Comparison of ENCODE assay signal across 11 mouse cellular contexts in the genomic region with DNA sequence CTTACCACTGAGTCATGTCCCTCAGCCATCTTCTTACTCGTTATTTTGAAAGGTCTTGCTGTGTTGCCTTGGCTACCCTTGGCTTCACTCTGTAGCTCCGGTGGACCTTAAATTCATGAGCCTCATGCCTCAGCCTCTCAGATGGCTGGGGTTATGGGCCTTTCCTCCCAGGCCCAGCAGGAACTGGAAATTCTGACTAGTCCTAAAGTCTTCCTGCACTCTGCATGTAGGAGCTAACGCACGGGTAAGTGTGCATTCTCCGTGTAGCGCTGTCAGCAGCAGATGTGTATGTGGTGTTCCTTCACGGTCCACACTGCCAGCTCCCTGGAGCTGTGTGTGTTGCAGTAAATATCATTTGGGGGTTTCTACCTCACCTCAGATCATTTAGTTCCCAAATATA. TPM values are rescaled to one million over a fixed set of nuclear protein-coding genes. Genes with fewer than 3 reads are reported as not detected.
DNase-seq lines count a peak whose midpoint lies in the region; ATAC-seq and TF ChIP-seq lines count a peak whose summit lies in the region.
"Had no signal": no experiment of that assay in that cellular context is flagged by ENCODE, and none has a peak within 500 bp of the region (broad histone marks: within the 10 kb centered on the region; RNA-seq: fewer than 3 reads in every experiment).

No protein-coding gene starts in this region.

- ATAC-seq in heart, embryonic 13.5 days (ENCODE audit: extremely low read depth, insufficient number of reproducible peaks, low FRiP score, low TSS enrichment), result no peak
- ATAC-seq in liver, postnatal 0 days, result no peak
- no peak for ATAC-seq in erythroid progenitor cell, adult 5-6 weeks (replicated peaks; ENCODE audit: low FRiP score, poor library complexity, severe bottlenecking)

- H3K27ac ChIP-seq in heart, embryonic 13.5 days (replicated peaks), result no peak overlapping the region
- no peak overlapping the region for H3K27ac ChIP-seq in ES-Bruce4 (ENCODE audit: insufficient read depth, low read length)
- H3K27ac ChIP-seq in hindbrain, embryonic 10.5 days, result no peak overlapping the region
- no peak overlapping the region for H3K27ac ChIP-seq in liver, postnatal 0 days (ENCODE audit: low read depth)

- H3K4me2 ChIP-seq in heart, embryonic 13.5 days, result peak overlapping the region; percentile 88
- H3K4me2 ChIP-seq in liver, postnatal 0 days (ENCODE audit: low read depth, low read length), result peak overlapping the region; percentile 79

- TF ChIP-seq EP300 in ES-Bruce4 (IDR thresholded peaks at IDR 0.05; ENCODE audit: insufficient read depth, low read depth, low read length), result no peak
- TF ChIP-seq EP300 in liver, postnatal 0 days (IDR thresholded peaks at IDR 0.05; ENCODE audit: low read depth), result no peak

- intact Hi-C loops in heart, postnatal 14 days (cut with DNase I), result no loop called here

- peaks cover 24% of the 10 kb centered on the region for H3K4me1 ChIP-seq in heart, embryonic 13.5 days
- no peaks in the 10 kb centered on the region for H3K4me1 ChIP-seq in ES-Bruce4 (ENCODE audit: control insufficient read depth, insufficient read depth, low read length)
- peaks cover 24% of the 10 kb centered on the region for H3K4me1 ChIP-seq in hindbrain, embryonic 10.5 days (replicated peaks)
- peaks cover 15% of the 10 kb centered on the region for H3K4me1 ChIP-seq in liver, postnatal 0 days (ENCODE audit: insufficient read depth)

- WGBS in heart, embryonic 13.5 days, result 77% methylated on average over 7 of the region's 7 CpGs
- WGBS in hindbrain, embryonic 10.5 days, result 87% methylated on average over 7 of the region's 7 CpGs
- 79% methylated on average over 7 of the region's 7 CpGs for WGBS in liver, postnatal 0 days (ENCODE audit: insufficient replicate concordance)

- no peak for DNase-seq in heart, postnatal 14 days
- DNase-seq in hindbrain, embryonic 10.5 days (ENCODE audit: low spot score), result no peak
- DNase-seq in liver, postnatal 0 days, result no peak
- no peak for DNase-seq in T-cell, adult 2 months (ENCODE audit: low spot score)
- DNase-seq in right cerebral cortex, adult 2 months (ENCODE audit: low spot score in 2 of 2), result no peak
- DNase-seq: cerebellum, postnatal 25 days; kidney, postnatal 25 days; right cerebral cortex, postnatal 4 days had no signal

- H3K9me3 ChIP-seq in heart, embryonic 13.5 days, result 0 out of 2 replicates have a peak, but pooled peaks cover 3% of the 10 kb centered on the region
- 0 out of 2 replicates have a peak, but pooled peaks cover 3% of the 10 kb centered on the region for H3K9me3 ChIP-seq in ES-Bruce4 (replicated peaks; ENCODE audit: control insufficient read depth, insufficient read depth, low read length, poor library complexity, severe bottlenecking)
- peaks cover 7% of the 10 kb centered on the region; the same call in 1 of the 2 replicates for H3K9me3 ChIP-seq in hindbrain, embryonic 10.5 days
- H3K9me3 ChIP-seq in liver, postnatal 0 days (ENCODE audit: low read length), result no peaks in the 10 kb centered on the region

- TF ChIP-seq POLR2A in ES-Bruce4 (IDR thresholded peaks at IDR 0.05; ENCODE audit: insufficient read depth, low read length), result no peak

- peaks cover 47% of the 10 kb centered on the region for H3K36me3 ChIP-seq in heart, embryonic 13.5 days
- peaks cover 11% of the 10 kb centered on the region for H3K36me3 ChIP-seq in ES-Bruce4 (ENCODE audit: control insufficient read depth, insufficient read depth, low read length, poor library complexity, severe bottlenecking)
- peaks cover 51% of the 10 kb centered on the region for H3K36me3 ChIP-seq in hindbrain, embryonic 10.5 days
- 0 out of 2 replicates have a peak, but pooled peaks cover 4% of the 10 kb centered on the region for H3K36me3 ChIP-seq in liver, postnatal 0 days (replicated peaks; ENCODE audit: insufficient read depth, low read length)

- no peaks in the 10 kb centered on the region for H3K27me3 ChIP-seq in heart, embryonic 13.5 days (replicated peaks)
- no peaks in the 10 kb centered on the region for H3K27me3 ChIP-seq in ES-Bruce4 (ENCODE audit: control insufficient read depth, insufficient read depth, low read length, poor library complexity, severe bottlenecking)
- no peaks in the 10 kb centered on the region for H3K27me3 ChIP-seq in hindbrain, embryonic 10.5 days (ENCODE audit: insufficient read depth, poor library complexity, severe bottlenecking)
- H3K27me3 ChIP-seq in liver, postnatal 0 days (ENCODE audit: insufficient read depth, low read length), result no peaks in the 10 kb centered on the region

- no peak for TF ChIP-seq CTCF in ES-Bruce4 (IDR thresholded peaks at IDR 0.05; ENCODE audit: low read depth, low read length)
- no peak for TF ChIP-seq CTCF in liver, postnatal 0 days (IDR thresholded peaks at IDR 0.05; ENCODE audit: low read depth)

- H3K9ac ChIP-seq in heart, embryonic 13.5 days, result peak overlapping the region; percentile 94
- H3K9ac ChIP-seq in ES-Bruce4 (ENCODE audit: low read depth, poor library complexity, severe bottlenecking), result no peak overlapping the region
- H3K9ac ChIP-seq in liver, postnatal 0 days (replicated peaks), result no peak overlapping the region

- H3K4me3 ChIP-seq in heart, embryonic 13.5 days, result peak overlapping the region; percentile 77
- peak overlapping the region; percentile 20 for H3K4me3 ChIP-seq in ES-Bruce4 (ENCODE audit: low read depth, low read length)
- H3K4me3 ChIP-seq in hindbrain, embryonic 10.5 days, result peak overlapping the region; percentile 85
- H3K4me3 ChIP-seq in liver, postnatal 0 days (ENCODE audit: low read depth, low read length), result no peak overlapping the region

RNA-seq across cellular contexts. Expression of a gene that starts 1.5 kb away (rescaled TPM):
- polyA plus RNA-seq in heart, embryonic 13.5 days (2015; fragmentation: Nextera tagmentation; extraction: Ambion mirVana), result 79.0 and 86.5 TPM in 2 replicates
- total RNA-seq in heart, postnatal 14 days (2021), result 10 to 100 TPM; 22.9 to 23.8 TPM
- 105 and 119 TPM in 2 replicates for polyA plus RNA-seq in ES-Bruce4 (2011; ENCODE audit: insufficient read depth, insufficient read length, low read depth, missing spikeins)
- 264 and 265 TPM in 2 replicates for polyA plus RNA-seq in hindbrain, embryonic 10.5 days (2016; fragmentation: Nextera tagmentation; extraction: Ambion mirVana)
- 20.8 and 22.3 TPM in 2 replicates for polyA plus RNA-seq in liver, postnatal 0 days (2015; fragmentation: Nextera tagmentation; extraction: Ambion mirVana)
- 12.6 and 25.2 TPM in 2 replicates for total RNA-seq in erythroid progenitor cell, adult 5-6 weeks (2015; ENCODE audit: low replicate concordance)
- total RNA-seq in erythroid progenitor cell, adult 5-6 weeks (2017; ENCODE audit: low replicate concordance), result 27.1 and 27.9 TPM in 2 replicates

RNA-seq across cellular contexts. Expression of a gene that starts 8.1 kb away (rescaled TPM):
- 35.4 and 40.9 TPM in 2 replicates for polyA plus RNA-seq in heart, embryonic 13.5 days (2015; fragmentation: Nextera tagmentation; extraction: Ambion mirVana)
- 10 to 100 TPM; 20.5 to 25.0 TPM for total RNA-seq in heart, postnatal 14 days (2021)
- 55.7 and 55.8 TPM in 2 replicates for polyA plus RNA-seq in ES-Bruce4 (2011; ENCODE audit: insufficient read depth, insufficient read length, low read depth, missing spikeins)
- 36.1 and 37.4 TPM in 2 replicates for polyA plus RNA-seq in hindbrain, embryonic 10.5 days (2016; fragmentation: Nextera tagmentation; extraction: Ambion mirVana)
- 31.4 and 39.7 TPM in 2 replicates for polyA plus RNA-seq in liver, postnatal 0 days (2015; fragmentation: Nextera tagmentation; extraction: Ambion mirVana)
- not detected in 2 replicates for total RNA-seq in erythroid progenitor cell, adult 5-6 weeks (2015; ENCODE audit: low replicate concordance)
- total RNA-seq in erythroid progenitor cell, adult 5-6 weeks (2017; ENCODE audit: low replicate concordance), result 11.3 TPM in 1 of 2 replicates, not detected in the other

RNA-seq across cellular contexts. Expression of a gene that starts 59.3 kb away (rescaled TPM):
- polyA plus RNA-seq in heart, embryonic 13.5 days (2015; fragmentation: Nextera tagmentation; extraction: Ambion mirVana), result 1.9 and 2.1 TPM in 2 replicates
- total RNA-seq in heart, postnatal 14 days (2021), result 1 to 10 TPM; 3.0 to 4.7 TPM
- not detected in 2 replicates for polyA plus RNA-seq in ES-Bruce4 (2011; ENCODE audit: insufficient read depth, insufficient read length, low read depth, missing spikeins)
- polyA plus RNA-seq in hindbrain, embryonic 10.5 days (2016; fragmentation: Nextera tagmentation; extraction: Ambion mirVana), result 1.1 and 1.9 TPM in 2 replicates
- 0.12 and 0.25 TPM in 2 replicates for polyA plus RNA-seq in liver, postnatal 0 days (2015; fragmentation: Nextera tagmentation; extraction: Ambion mirVana)
- not detected in 2 replicates for total RNA-seq in erythroid progenitor cell, adult 5-6 weeks (2015; ENCODE audit: low replicate concordance)
- not detected in 2 replicates for total RNA-seq in erythroid progenitor cell, adult 5-6 weeks (2017; ENCODE audit: low replicate concordance)
